Mouse (Mus musculus) heart, postnatal 0 days (tissue): ENCODE measurements around the gene Lrig2. TPM values are rescaled to one million over a fixed set of nuclear protein-coding genes. Genes with fewer than 3 reads are reported as not detected.

Source experiments
- ATAC-seq: fragments of 200-750 bp; cut with Nextera tagmentation; 2 replicates; pipeline ENCODE4 v1.8.0; 2017; ENCODE audit warnings: low read depth, moderate number of reproducible peaks, moderate library complexity; ENCODE audit not compliant: insufficient read depth
- DNase-seq: peaks from one replicate; pipeline ENCODE4 v3.0.0-alpha.2; 2016; ENCODE audit warnings: low spot score
- H3K27ac ChIP-seq: fragments of 300-500 bp; sonication (generic); 2 replicates; pipeline ENCODE4 v1.5.1; 2014; ENCODE audit warnings: low read depth, mild to moderate bottlenecking
- H3K27me3 ChIP-seq: fragments of 300-500 bp; sonication (generic); 2 replicates; pipeline ENCODE4 v1.6.1; 2014; ENCODE audit warnings: low read length, mixed read lengths; ENCODE audit not compliant: control insufficient read depth, insufficient read depth
- H3K36me3 ChIP-seq: fragments of 300-500 bp; sonication (generic); replicated peaks from 2 replicates; pipeline ENCODE4 v1.6.1; 2014; ENCODE audit warnings: low read length, mixed read lengths; ENCODE audit not compliant: control insufficient read depth, insufficient read depth
- H3K4me1 ChIP-seq: fragments of 300-500 bp; sonication (generic); 2 replicates; pipeline ENCODE4 v1.6.1; 2014; ENCODE audit warnings: antibody characterized with exemption; ENCODE audit not compliant: control insufficient read depth, insufficient read depth
- H3K4me2 ChIP-seq: fragments of 300-500 bp; sonication (generic); 2 replicates; pipeline ENCODE4 v1.6.1; 2014; ENCODE audit warnings: low read depth, mild to moderate bottlenecking, low read length, moderate library complexity
- H3K4me3 ChIP-seq: fragments of 300-500 bp; sonication (generic); 2 replicates; pipeline ENCODE4 v1.5.1; 2014; ENCODE audit warnings: low read depth, low read length
- H3K9ac ChIP-seq: fragments of 300-500 bp; sonication (generic); replicated peaks from 2 replicates; pipeline ENCODE4 v1.6.1; 2014; ENCODE audit warnings: low read depth, low read length, mixed read lengths
- H3K9me3 ChIP-seq: fragments of 300-500 bp; sonication (generic); replicated peaks from 2 replicates; pipeline ENCODE4 v1.6.1; 2016; ENCODE audit warnings: low read length; ENCODE audit not compliant: control insufficient read depth
- CTCF ChIP-seq: IDR thresholded peaks from 2 replicates; pipeline ENCODE4 v1.5.1; 2016; ENCODE audit warnings: antibody characterized with exemption, control low read depth, low read depth
- EP300 ChIP-seq: IDR thresholded peaks from 2 replicates; pipeline ENCODE4 v1.6.1; 2016; ENCODE audit warnings: antibody characterized with exemption, low read depth
- WGBS: fragments of 180-500 bp; shearing (Covaris S2); extraction: QIAGEN DNeasy Blood & Tissue Kit; methylation state at CpG from one replicate; pipeline ENCODE4 v1.1.7; 2014; 5-methylcytosine and 5-hydroxymethylcytosine counted together
- polyA plus RNA-seq: library from polyadenylated mRNA; unstranded; fragments of >200 nt; fragmentation: Nextera tagmentation; extraction: Ambion mirVana; gene quantifications from 2 replicates; pipeline ENCODE4 v1.2.1, GENCODE M21; 2015
- total RNA-seq: library from RNA; depleted of rRNA; stranded (reverse); fragments of >200 nt; gene quantifications from 2 replicates; pipeline ENCODE4 v1.2.3, GENCODE M21; 2014; ENCODE audit warnings: low replicate concordance

Gene Lrig2
- total and polyA plus RNA-seq, 2 experiments from 2014 or later: 7.2 to 18.7 TPM

DNA sequence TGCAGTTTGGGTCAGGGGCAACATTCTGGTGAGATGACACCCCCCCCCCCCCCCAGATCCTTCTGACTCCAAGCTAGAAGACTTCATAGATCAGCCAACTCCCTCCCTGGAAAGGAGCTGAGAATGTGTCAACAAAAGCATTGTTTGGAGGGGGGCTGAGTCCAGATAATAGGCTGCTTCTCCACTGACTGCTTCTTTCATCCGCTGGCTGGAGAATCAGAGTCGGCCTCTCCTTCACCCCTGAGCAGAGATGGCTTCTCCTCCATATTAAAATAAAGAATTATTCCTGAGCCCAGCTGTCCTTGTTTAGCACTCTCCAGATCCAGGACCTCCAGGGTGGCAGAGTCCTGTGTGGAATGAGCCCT is 30.3 kb upstream of the Lrig2 start:
- Histone ChIP-seq H3K36me3 (no peaks in the 10 kb centered on the region), H3K4me2 (peak overlapping the region; percentile 59), H3K9me3 (no peaks in the 10 kb centered on the region), H3K4me1 (peaks cover 11% of the 10 kb centered on the region; the same call in 1 of the 2 replicates), H3K27ac (peak overlapping the region; percentile 69), H3K4me3 (no peak overlapping the region), H3K27me3 (no peaks in the 10 kb centered on the region), H3K9ac (no peak overlapping the region)
- 10% methylated on average over 2 of the region's 2 CpGs for WGBS
- ATAC-seq (no peak), DNase-seq (no peak)
- no peak for TF ChIP-seq EP300
- no peak for TF ChIP-seq CTCF

DNA sequence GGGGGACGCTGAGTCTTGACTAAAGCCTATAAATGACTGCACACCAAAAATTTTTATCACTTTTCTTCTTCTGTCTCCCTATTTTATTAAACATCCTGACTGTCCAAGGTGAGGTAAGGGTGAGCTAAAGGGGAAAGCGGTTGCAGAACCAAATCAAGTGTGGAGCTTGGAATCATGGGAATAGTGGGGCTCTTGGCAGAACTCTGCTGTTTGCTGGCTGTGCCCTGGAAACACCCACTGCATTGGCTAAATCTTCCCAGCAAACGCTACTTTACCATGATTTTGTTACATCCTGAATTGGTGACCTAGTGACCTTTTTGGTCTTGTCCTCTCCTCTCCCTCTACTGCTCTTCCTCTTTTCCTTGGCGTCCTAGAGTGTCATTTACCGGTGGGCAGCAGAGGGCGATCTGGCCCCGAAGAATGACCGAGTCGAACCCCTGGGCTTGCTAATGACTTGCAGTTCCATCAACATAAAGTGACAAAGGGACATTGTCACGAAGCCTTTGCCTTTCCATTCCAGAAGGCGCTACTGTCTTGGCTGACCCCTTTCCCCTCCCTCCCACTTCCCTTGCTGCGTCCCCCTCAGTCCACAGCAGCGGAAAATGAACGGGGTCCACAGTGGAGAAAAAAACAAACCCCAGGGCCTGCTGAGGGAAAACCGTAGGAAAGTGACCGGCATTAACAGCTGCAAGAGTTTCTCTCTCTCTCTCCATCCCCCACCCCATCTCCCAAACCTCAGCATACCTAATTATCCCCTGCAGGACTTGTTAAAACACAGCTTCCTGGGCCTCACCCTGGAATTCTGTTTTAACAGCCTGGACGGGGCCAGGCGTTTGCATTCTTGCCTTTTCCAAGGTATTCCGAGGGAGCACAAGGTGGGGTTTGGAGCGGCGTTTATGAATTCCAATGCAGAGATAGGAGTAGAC is 29.7 kb upstream of the Lrig2 start:
- no peaks in the 10 kb centered on the region for H3K27me3 ChIP-seq
- no peak overlapping the region; the same call in 1 of the 2 replicates for H3K9ac ChIP-seq
- 11% methylated on average over 21 of the region's 21 CpGs for WGBS
- H3K27ac ChIP-seq: peak overlapping the region; percentile 69
- ATAC-seq (peak; percentile 78; the same call in 1 of the 2 replicates), DNase-seq (peak; percentile 84)
- H3K4me1 ChIP-seq: peaks cover 11% of the 10 kb centered on the region; the same call in 1 of the 2 replicates
- H3K4me3 ChIP-seq: peak overlapping the region; percentile 15
- H3K4me2 ChIP-seq: peak overlapping the region; percentile 59
- TF ChIP-seq CTCF (peak; percentile 92), EP300 (no peak)
- H3K9me3 ChIP-seq: no peaks in the 10 kb centered on the region
- H3K36me3 ChIP-seq: no peaks in the 10 kb centered on the region

DNA sequence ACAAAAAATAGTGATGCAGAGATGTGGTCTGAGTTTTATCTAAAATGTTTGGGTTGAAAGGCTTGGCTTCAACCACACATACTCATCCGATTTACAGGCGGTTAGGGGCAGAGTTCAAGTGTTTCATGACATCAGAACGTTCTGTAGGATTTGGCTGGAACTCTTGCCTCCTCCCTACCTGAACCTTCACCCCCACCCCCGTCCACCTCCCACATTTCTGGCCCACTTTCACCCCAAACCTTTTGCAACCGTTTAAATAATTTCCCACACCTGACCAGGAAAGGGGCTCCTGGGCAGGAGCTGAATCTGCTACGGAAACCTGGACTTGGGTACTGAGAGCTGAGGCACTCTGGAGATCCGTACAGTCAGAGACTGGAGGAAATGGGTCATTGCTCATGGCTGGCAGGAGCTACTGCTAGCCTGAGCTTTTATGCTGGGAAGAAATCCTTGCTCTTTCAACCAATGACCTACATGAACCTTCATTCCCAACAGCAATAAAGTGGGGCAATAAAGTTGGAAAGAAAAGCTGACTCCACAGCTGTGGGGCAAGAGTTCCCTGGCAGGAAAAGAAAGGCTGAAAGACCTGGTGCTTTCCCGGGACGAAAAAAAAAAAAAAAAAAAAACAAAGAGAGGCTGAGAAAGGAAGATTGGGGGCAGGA is 28.9 kb upstream of the Lrig2 start:
- H3K9ac ChIP-seq: no peak overlapping the region
- H3K27ac ChIP-seq: no peak overlapping the region
- no peak overlapping the region for H3K4me3 ChIP-seq
- peaks cover 11% of the 10 kb centered on the region; the same call in 1 of the 2 replicates for H3K4me1 ChIP-seq
- peak overlapping the region; percentile 59; the same call in 1 of the 2 replicates for H3K4me2 ChIP-seq
- H3K9me3 ChIP-seq: no peaks in the 10 kb centered on the region
- ATAC-seq: no peak
- no peaks in the 10 kb centered on the region for H3K27me3 ChIP-seq
- no peaks in the 10 kb centered on the region for H3K36me3 ChIP-seq
- no peak for TF ChIP-seq CTCF
- no peak for TF ChIP-seq EP300
- no peak for DNase-seq
- 52% methylated on average over 9 of the region's 9 CpGs for WGBS

DNA sequence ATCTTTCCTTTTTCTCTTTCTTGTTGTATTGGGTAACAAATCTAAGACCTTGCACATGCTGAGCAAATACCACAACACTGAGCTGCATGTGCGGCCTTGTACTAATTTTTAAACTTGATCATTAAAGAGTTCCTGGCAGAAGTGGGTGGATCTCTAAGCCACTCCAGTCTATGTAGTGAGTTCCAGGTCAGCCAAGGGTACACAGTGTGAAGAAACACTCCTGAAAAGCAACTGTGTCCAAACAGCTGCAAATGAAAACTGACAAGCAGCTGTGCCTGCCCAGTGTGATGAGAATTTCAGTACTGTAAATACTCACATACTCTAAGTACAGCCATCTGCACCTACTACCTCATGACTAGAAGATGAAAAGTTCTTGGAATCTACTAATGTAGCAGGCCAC is 21.5 kb upstream of the Lrig2 start:
- no peaks in the 10 kb centered on the region for H3K27me3 ChIP-seq
- no peak overlapping the region for H3K4me3 ChIP-seq
- no peaks in the 10 kb centered on the region for H3K4me1 ChIP-seq
- no peaks in the 10 kb centered on the region for H3K36me3 ChIP-seq
- 91% methylated on average over 1 of the region's 1 CpGs for WGBS
- no peak overlapping the region for H3K4me2 ChIP-seq
- H3K27ac ChIP-seq: no peak overlapping the region
- ATAC-seq (no peak), DNase-seq (no peak)
- H3K9ac ChIP-seq: no peak overlapping the region
- TF ChIP-seq EP300 (no peak), CTCF (no peak)
- no peaks in the 10 kb centered on the region for H3K9me3 ChIP-seq

DNA sequence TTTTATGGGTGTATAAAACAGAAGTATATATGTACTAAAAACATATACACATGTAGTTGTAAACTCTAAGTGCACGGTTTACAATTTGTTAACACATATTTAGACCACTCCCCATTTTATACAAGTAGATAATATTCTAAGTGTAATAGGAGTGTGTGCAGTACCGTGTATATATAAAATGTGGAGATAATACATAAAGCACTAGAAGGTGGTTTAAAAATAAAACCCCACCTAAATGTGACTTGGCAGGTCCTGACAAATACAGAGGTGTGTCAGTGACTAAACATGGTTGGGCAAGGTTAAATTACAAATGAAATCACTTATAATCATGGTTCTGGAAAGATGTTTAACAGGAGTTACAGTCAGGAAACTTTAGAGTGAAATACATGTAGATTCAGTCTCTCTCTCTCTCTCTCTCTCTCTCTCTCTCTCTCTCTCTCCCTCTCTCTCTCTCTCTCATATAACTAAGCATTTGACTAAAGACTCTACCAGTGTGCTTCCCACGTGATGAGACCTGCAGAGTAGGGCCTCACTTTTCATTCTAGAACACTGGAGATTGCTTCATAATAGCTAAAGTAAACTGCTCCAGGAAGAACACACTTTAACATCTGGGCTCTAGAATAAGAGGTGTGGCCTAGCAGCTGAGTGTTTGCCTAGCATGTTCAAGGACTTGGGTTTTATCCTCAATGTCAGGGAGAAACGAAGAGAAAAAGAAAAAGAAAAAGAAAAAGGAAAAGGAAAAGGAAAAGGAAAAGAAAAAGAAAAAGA is 14.6 kb upstream of the Lrig2 start:
- ATAC-seq: no peak
- 51% methylated on average over 4 of the region's 4 CpGs for WGBS
- Histone ChIP-seq H3K4me2 (no peak overlapping the region), H3K9ac (no peak overlapping the region), H3K36me3 (no peaks in the 10 kb centered on the region), H3K27ac (no peak overlapping the region), H3K27me3 (no peaks in the 10 kb centered on the region), H3K4me3 (no peak overlapping the region), H3K4me1 (peaks cover 8% of the 10 kb centered on the region; the same call in 1 of the 2 replicates), H3K9me3 (no peaks in the 10 kb centered on the region)
- DNase-seq: no peak
- TF ChIP-seq CTCF (no peak), EP300 (no peak)
